Mouse (Mus musculus): ENCODE measurements around the gene H2afv.

Gene H2afv

DNA sequence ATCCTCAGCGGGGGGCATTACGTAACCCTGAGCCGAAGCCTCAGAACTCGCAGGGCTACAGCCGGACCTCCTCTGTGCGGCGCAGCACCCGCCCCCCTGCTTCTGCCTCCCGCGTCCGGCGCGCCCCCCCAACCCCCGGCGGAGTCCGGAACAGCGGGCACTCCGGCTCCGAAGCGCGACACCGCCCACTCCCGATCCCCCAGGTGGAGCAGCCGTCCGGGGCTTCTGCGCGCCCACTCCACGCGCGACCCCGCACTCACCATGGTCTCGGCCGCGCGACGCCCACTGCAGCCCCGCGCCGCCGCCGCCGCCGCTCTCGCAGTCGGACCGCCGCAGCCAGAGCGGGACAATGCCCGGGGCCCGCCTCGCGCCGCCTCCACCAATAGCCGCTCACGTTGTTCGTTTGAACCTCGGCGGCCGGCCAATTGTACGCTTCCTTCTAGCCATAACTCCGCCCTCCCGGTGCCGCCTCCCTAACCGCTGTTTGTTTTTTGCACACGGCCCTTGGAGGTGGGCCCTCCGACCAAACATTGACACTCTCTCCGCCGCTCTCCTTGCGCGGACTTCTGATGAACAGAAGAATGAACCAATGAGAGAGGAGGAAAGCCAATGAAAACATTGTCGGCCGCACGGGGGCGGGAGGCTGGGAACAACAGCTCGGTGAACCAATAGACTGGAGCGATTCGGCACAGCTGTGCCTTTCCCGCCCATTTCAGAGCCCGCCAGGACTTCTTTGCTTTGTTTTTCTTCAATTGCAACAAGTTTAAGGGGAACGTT is at the start of gene H2afv:
H2afv (minus strand) TSS at position 367 of the 777 bp plus-strand sequence.
- DNase-seq: peak; percentile 100

DNA sequence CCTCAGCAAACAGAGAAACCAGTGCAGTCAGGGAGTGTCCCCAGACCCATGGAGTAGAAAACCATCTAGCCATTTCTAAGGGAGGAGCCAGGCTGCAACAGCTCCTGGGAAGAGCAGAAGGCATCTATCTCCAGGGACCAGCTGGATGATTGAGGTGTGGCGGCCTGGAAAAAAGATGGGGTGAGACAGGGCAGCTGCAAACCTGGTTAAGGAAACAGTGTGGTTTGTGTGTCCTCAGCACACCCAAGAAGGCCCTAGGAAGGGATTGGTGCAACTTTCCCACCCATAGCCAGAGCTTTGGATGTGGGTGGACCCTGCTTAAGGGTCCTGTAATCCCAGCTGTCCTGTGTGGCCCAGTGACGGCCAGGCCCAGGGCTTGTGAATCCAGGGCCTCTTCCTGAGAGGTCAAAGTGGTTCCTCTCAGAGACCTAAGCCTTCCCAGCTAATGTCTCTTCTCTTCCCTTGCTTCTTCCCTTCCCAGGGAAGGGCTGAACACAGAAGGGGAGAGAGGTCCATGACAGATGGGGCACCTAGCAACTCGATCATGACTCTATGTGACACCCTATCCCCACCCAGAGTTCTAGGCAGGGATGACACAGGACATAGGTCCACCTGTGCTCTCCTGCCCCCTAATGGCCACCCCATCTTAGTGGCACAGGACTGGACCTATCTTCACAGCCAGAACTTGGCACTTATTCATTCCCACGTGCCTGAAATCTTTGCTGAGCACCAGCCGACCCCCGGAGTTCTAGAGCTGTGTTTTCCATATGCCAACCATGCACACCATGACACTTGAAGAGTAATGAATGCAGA is 45.7 kb upstream of the H2afv start:
- peak; percentile 91 to 93 for DNase-seq

DNA sequence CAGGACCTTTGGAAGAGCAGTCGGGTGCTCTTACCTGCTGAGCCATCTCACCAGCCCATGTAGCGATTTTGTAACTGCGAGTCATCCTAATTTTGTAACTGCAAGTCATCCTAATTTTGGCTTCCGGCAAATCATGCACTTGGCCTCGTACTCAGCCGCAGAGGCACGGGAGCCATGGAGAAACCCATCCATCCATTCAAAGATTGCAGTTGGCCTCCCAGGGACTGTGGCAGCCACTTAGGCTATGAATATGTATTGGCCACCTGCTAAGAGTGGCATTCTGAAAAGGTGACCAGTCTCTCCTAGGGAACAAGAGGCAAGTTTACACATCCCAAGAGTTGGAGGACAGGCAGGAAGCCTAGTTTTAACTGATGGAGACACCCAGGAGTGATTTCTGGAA is 45.0 kb upstream of the H2afv start:
- DNase-seq: peak; percentile 67 to 70

DNA sequence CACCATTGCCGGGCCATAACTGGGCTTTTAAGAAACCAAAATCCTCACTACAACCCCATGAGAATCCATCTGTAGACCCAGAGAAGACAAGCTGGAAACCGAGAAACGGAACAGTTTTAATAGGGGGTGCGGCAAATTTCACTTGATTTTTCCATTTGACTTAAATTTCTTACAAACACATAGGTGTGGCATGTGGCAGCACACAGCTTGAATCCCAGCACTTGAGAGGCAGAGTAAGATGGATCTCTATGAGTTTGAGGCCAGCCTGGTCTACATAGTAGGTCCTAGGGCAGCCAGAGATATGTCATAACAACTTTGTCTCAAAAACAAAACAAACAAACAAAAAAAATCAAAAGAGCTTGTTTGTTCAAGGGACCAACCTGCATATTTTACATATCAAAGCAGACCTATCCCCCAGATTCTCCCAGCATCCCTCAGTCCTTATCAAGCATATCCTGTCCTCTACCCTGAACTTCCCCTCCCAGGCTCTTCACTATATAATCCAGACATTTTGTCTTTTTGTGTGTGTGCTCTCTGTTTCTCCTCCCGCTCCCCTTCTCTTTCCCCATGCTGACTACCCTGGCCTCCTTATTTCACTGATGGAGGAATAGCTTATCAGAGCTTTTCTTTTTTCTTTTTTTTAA is 43.9 kb upstream of the H2afv start:
- peak in 1 of 2 experiments; percentile 7 for DNase-seq

DNA sequence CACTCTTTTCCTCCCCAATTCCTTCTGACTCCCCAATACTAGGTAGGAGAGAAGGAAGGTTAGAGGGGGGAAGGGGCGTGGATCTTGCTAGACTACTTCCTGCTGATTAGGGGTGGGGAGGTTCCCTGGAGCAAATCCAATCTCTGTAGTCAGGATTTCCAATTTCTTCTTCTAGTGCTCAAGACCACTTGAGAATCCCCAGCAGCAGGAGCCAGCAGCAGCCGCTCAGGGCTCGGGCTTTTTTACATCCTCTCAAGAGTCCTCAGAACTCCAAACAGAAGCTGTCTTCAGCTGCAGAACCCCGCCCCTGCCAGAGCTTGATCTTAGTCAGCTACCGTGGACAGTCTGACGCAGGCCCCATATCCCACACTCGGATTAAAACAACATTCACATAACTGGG is 43.3 kb upstream of the H2afv start:
- peak in 1 of 2 experiments; percentile 14 for DNase-seq

DNA sequence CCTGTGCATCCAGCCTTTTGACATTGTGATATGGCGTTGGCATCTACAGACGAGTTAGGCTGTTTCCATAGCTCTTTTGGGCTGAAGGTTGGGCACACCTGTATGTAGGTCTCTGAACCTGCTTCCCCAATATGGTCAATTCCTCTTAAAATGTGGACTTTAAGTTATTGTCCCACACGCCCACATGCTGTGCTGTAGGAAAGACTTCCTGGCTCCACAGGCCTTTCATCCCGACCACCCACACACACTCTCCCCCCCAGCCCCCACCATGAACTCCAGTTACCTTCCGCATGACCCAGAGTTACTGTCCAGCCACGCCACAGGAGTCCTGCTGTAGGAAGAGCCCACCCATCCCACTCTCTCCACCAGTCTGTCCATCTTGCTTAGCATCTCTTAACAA is 42.7 kb upstream of the H2afv start:
- DNase-seq: peak in 1 of 2 experiments; percentile 24

DNA sequence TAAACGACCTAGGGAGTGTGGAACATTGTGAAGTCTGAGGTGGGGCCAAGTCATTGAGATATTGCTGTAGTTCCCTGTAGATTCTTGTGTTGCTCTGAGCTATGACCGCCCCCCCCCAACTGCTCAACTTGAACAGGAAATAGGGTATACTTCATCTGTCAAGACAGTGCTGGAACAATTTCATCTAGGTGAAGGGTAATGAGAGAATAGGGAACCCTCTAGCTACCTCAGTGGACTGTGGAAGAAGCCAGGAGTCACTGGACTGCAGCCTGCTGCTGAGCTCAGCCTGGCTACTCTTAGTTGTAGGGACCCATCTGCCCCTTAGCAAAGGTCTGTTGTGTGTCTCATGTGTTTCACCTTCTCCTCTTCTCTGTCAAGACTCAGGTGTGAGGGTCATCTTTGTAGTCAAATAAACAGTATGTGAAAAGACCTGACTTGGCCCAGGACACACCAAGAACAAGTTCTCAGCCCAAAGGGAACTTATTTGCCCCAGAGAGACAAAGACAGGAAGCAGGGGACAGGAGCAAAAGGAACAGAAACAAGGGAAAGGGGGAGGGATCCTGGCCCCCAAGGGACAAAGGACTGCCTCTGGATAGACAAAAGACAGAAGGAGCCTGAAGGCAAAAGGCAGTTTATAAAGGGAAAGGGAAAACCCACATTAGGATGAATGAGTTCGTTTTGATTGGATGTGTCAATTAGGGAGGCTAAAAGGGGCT is 40.2 kb upstream of the H2afv start:
- DNase-seq: peak in 1 of 2 experiments; percentile 28

DNA sequence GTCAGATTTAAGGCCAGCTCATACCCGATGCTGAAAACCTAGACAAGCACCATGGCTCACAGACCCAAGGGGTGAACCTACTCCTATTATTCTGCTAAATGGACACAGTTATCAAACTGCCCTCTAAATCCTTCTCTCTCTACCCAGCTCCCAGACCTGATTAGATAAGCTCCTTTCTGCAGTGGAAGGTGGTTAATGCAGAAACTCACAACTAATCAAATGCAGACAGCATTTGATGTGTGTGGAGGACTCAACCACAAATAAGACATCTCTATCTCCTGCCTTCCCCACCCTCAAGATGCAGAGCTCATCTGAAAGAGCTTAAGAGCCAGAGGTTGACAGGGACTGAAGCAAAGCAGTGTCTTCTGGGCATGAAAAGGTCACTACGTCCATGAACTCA is 38.9 kb upstream of the H2afv start:
- DNase-seq: peak in 1 of 2 experiments; percentile 28

DNA sequence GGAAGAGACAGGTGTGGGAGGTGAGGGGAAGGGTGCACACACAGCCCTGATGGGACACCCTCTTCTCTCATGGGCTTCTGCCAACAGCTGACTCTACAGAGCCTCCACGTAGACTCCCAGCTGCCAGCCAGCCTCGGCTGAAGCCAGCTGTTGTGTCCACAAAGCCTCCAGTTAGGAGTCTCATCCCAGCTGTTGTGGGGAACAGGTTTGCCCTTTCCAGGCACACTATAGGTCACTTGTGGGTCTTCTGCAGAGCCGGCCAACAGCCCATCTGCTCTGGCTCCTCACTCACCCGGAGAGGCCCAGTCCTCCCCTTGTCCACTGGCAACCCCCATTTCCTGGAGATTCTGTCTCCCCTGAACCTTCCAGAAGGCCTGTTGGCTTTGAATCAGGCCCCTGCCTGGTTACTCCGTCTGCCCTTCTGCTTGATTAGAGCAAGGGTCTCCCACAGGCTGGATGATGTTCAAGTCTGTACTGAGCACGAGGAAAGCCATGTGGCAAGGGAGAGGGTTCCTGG is 37.5 kb upstream of the H2afv start:
- DNase-seq: peak; percentile 97 to 98

DNA sequence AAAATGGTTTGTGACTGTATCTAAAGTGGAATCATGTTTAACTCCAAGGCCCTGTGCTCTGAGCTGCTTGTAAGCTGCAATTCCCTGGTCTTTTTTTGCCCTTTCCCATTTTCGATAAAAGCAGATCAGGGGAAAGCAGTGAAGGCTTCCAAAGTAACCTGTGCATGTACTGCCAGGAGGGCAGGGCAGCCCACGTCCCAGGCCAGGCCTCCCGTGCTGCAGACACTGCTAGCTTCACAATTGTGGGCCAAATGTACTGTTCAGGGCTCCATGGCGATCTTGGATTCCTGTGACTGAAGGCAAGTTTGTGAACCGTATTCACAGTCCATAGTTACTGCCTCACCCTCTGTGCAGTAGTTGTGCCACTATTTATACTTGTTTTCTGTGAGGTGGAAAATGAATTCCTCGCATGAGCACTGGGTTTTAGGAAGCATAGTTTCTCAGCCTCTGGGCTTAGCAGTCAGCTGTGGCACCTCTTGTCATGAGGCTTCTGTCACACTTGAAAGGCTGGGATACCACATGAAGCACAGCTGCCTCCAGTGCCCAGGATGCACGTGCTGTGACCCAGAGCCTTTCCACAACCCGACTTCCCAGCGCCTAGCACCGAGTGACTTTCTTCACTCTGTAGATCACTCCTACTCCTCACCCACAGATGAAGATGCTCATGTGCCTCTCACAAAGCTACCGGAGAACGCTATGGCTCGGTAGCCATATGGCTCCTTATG is 36.6 kb upstream of the H2afv start:
- DNase-seq: peak; percentile 40 to 58

DNA sequence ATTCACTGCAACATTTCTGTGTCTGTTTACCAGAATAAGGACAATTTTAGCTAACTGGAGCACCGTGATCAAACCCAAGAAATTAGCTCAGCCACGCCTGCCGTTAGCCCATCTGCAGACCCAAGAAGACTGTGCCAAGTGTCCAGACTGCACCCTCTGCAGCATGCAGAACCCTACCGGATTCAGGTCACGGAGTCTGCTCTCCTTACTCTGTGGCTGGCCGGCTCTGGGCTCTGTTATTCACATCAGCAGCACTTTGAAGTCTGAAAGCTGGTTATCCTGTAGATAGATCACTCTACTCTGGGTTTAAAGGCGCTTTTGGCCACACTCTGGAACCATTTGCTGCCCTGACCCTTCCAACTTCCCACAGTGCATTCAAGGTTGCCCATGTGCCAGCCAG is 35.9 kb upstream of the H2afv start:
- DNase-seq: peak; percentile 90 to 91

DNA sequence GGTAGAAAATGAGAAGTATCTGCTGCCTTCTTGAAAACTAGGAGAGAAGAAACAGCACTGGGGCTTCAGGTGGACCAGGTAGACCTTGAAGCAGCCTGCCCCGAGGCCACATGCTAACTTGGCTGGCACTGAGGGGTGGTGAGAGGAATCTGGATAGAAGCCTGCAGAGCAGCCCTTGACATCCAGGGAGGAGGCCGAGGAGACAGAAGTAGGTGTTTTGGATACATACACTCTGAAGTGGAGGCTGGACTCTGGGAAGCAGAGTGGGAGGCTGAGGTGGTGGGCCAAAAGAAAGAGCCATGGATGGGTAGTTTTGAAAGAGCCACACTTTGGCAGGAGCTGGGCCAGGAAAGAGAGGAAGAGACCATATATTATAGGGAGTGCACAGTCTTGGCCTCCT is 35.0 kb upstream of the H2afv start:
- DNase-seq: peak; percentile 54 to 59

DNA sequence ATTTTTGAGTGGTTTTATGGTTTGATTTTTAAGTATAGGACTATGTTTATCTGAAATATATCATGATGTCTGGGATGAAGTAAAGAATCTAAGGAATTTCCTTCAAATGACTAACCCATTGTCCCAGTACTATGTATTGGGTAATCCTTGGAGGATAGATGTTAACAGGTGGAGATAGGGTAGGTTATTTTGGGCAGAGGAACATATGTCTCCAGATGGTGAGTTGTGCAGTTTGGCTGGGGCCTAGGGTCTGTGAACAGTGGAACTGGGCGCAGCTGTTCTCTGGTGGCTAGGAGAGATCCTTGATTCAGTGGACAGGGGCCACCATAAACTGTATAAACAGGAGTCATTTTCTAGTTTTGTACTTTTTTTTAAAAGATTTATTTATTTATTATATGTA is 33.1 kb upstream of the H2afv start:
- peak; percentile 35 to 51 for DNase-seq

DNA sequence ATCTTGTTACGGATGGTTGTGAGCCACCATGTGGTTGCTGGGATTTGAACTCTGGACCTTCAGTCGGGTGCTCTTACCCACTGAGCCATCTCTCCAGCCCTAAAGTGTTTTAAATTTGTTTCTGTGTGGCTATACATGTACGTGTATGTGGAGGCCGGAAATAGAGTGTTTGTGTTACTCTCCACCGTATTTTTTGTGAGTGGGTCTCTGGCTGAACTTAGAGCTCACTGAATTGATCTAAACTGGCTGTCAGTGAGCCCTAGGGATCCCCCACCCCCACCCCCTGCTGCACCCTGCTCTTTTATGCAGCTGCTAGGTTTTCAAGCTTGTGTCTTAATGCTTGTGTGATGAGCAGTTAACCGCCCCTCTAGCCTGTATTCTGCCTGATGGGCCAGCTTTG is 32.6 kb upstream of the H2afv start:
- peak in 1 of 2 experiments; percentile 11 for DNase-seq

DNA sequence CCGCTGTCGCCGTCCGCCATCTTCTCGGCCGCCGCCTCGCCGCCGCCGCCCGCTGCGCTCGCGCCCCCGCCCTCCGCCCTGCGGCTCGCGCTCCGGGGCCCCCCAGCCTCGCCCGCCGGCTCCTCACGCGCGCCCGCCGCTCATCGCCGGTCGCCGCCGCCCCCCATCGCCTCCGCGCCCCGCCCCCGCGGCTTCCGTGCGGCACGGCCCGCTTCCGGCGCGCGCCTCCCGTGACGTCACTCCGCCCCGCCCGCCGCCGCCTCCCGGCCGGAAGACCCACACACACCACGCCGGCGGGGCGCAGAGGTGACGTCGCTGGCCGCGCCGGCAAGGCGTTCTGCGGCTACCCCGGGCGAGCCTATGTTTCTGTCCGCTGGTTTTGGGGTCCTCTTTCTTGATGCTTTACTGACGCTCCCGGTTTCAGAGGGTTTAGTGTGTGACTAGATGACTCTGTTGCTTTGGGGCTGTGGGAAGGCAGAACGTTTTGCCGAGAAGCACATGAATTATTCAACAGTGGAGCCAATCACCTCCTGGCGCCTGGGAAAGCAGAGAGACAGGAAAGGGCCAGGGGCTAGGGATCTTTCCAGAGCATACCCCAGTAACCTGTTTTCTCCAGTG is 31.7 kb upstream of the H2afv start, which contains the start of gene Purb:
Purb (minus strand) TSS at position 51 of the 618 bp plus-strand sequence.
- peak; percentile 98 for DNase-seq

DNA sequence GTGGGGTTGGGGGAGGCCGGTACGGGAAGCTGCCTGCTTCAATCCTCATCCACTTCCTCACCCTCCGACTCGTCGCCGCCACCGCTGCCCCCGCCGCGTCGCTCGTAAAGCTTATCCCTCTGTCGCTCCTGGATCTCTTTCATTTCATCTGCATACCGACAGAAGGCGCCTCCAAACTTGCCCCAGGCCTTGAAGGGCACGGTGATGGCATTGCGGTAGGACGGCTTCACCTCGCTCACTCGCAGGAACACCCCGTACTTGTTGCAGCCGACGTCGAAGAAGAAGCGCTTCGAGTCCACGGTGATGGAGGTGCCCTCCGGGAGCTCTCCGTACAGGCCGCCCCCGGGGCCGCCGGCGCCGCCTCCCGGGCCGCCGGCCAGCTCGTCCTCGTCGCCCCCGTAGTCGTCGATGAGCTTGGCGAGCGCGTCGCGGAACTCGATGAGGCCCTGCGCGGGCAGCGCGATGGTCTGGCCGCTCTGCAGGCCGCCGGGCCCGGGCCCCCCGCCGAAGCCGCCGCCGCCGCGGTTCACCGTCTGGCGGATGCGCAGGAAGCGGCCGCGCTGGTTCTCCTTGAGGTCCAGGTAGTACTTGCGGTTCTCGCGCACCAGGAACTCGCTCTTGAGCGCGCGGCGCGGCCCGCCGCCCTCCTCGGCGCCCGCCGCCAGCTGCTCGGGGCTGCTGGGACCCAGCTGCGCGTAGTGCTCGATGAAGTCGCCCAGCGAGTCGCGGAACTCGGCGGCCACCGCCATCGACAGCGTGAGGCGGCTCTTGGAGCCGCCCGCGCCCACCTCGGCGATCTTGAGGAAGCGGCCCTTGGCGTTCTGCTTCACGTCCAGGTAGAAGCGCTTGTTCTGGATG is 30.9 kb upstream of the H2afv start:
- peak; percentile 78 to 82 for DNase-seq

DNA sequence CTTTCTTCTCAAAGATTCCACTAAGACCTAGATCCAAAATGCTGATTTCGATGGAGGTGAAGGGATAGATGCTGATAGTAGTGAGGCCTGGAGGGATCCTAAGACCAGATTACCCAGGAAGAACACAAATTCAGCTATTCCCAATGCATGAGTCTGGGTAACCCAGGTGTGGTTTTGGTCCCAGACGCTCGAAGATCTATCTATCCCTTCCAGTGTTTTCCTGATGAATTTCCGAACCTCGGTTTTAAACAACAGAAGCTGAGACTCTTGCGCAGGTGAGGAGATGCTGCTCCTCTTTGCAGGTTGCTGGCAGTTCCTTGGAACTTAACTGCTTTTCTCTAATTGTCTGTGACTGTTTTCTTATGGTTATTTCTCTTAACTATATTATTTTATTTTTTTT is 30.1 kb upstream of the H2afv start:
- DNase-seq: peak in 1 of 2 experiments; percentile 42

DNA sequence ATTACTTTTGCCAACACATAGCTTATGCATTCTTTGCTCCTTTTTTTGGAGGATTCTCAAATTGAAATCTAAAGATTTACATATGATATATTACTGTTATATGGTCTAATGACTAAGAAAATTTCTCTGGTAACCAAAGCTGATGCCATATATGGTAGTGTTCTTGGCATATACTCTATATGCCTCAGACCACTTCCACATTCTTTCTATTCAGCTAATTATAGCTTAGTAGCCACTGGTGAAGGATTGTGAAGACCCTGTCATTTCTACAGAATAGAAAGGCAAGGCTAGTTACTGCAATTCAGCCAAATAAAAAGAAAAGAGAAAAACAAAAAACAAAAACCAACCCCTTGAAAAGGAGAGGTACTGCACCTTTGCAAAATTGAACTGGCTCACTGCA is 27.8 kb upstream of the H2afv start:
- DNase-seq: peak in 1 of 2 experiments; percentile 33

DNA sequence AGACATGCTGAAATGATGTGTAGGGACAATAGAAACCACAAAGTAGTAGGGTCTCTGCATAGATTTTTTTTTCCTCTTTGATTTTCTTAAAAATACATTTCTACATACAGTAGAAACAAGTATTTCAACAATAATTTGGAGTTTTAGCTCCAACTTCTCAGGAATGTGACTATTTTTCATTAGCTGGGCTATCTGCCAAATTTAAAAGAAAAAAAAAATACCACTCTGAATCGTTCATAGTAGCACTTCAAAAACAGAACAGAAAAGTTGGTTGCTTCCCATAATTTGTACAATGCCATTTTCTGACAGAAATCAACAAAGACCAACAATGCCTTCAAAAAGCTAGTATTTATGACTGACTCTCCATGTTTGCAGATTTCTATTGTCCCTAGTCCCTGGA is 27.2 kb upstream of the H2afv start:
- DNase-seq: peak in 1 of 2 experiments; percentile 34

DNA sequence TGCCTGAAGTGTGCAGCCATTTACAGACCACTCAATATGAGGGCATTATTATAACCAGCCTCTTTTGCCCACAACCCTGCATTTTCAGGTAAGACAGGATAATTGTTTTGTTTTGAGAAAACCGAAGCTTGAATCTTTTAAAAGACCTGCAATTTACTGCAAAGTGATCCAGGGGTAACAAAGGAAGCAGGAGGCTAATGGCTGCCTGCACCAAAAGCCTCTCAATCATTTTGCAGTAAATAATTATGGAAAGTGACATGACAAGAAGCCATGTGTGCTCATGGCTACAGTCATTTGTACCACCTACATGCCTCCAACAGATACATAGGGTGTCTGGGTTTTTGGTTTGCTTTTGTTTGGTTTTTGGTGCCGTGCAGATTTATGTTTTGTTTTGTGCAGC is 26.8 kb upstream of the H2afv start:
- DNase-seq: peak in 1 of 2 experiments; percentile 30

Data from cerebellum, postnatal 10 days (tissue).